7 mouse cellular contexts compared by ENCODE assay signal in the genomic region with DNA sequence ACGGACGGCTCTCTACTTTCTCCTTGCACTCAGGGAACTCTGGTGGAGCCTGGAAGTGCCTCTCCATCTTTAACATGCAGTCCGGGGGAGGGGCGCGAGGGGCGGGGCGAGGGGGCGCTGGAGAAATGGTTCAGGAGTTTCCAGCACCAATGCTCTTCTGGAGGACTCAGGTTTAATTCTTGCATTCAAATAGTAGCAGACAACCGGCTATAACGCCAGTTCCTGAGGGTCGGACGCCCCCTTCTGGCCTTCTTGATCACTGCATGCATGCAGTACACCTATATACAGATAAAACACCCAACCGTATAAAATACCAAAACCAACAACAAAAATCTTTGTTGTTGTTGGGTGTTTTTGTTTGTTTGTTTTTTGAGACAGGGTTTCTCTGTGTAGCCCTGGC. TPM values are rescaled to one million over a fixed set of nuclear protein-coding genes. Genes with fewer than 3 reads are reported as not detected.
DNase-seq lines count a peak whose midpoint lies in the region; ATAC-seq and TF ChIP-seq lines count a peak whose summit lies in the region.

No protein-coding gene starts in this region.

- H3K4me1 ChIP-seq in liver, embryonic 11.5 days (replicated peaks; ENCODE audit: control insufficient read depth, insufficient read depth, low read length) = no peaks in the 10 kb centered on the region
- H3K4me1 ChIP-seq in embryonic fibroblast, embryonic 13.5 days (ENCODE audit: control insufficient read depth, insufficient read depth, low read length) = peaks cover 5% of the 10 kb centered on the region; the same call in 1 of the 2 replicates

- H3K9me3 ChIP-seq in liver, embryonic 11.5 days (ENCODE audit: control insufficient read depth, low read length) = no peaks in the 10 kb centered on the region

- peak; percentile 26; the same call in 1 of the 2 replicates for TF ChIP-seq CTCF in embryonic fibroblast, embryonic 13.5 days (IDR thresholded peaks at IDR 0.05; ENCODE audit: borderline replicate concordance, insufficient read depth, low read length)

- peak; percentile 71 for DNase-seq in liver
- no peak for DNase-seq in liver, embryonic 11.5 days (ENCODE audit: low spot score)
- DNase-seq in ZHBTc4 (ENCODE audit: low read depth, low spot score) = peak; percentile 89
- DNase-seq in retina, embryonic 14.5 days (ENCODE audit: low spot score) = peak; percentile 58
- no peak for DNase-seq in cerebellum, adult 11 months

- ATAC-seq in liver, embryonic 11.5 days (replicated peaks; ENCODE audit: low FRiP score) = no peak
- ATAC-seq in inflammation-experienced regulatory T-cells, adult 6 months = no peak

- WGBS in liver, embryonic 11.5 days = 18% methylated on average over 13 of the region's 13 CpGs

- H3K27ac ChIP-seq in liver, embryonic 11.5 days (ENCODE audit: low read depth, low read length) = no peak overlapping the region
- no peak overlapping the region for H3K27ac ChIP-seq in embryonic fibroblast, embryonic 13.5 days (ENCODE audit: insufficient read depth, low read length)

- H3K36me3 ChIP-seq in liver, embryonic 11.5 days (ENCODE audit: control insufficient read depth, insufficient read depth, low read length) = no peaks in the 10 kb centered on the region

- no peak for TF ChIP-seq POLR2A in embryonic fibroblast, embryonic 13.5 days (IDR thresholded peaks at IDR 0.05; ENCODE audit: low read depth, low read length)

- no peak overlapping the region for H3K4me2 ChIP-seq in liver, embryonic 11.5 days

- H3K27me3 ChIP-seq in liver, embryonic 11.5 days (replicated peaks; ENCODE audit: control insufficient read depth, insufficient read depth, low read length) = no peaks in the 10 kb centered on the region; the same call in 1 of the 2 replicates

- no peak overlapping the region for H3K9ac ChIP-seq in liver, embryonic 11.5 days (ENCODE audit: low read depth, low read length)

- H3K4me3 ChIP-seq in liver, embryonic 11.5 days (ENCODE audit: low read depth, low read length) = no peak overlapping the region
- H3K4me3 ChIP-seq in embryonic fibroblast, embryonic 13.5 days (ENCODE audit: insufficient read depth, low read length) = no peak overlapping the region

RNA-seq across cellular contexts. Expression of gene Syngr1, which starts 25.7 kb away (rescaled TPM):
- polyA plus RNA-seq in liver, embryonic 11.5 days (2014; fragmentation: Nextera tagmentation; extraction: Ambion mirVana) = 32.2 and 38.6 TPM in 2 replicates
- polyA plus RNA-seq in embryonic fibroblast, embryonic 13.5 days (2011; ENCODE audit: insufficient read length, low read depth, missing spikeins) = 0.95 and 1.1 TPM in 2 replicates
- 1 to 10 TPM in 1 of 3 experiments, under 1 TPM in 1, not detected in 1; 0.77 to 1.7 TPM for polyA plus RNA-seq in inflammation-experienced regulatory T-cells, adult 6 months (2017; shearing (Covaris generic))

RNA-seq across cellular contexts. Expression of gene Rpl3, which starts 26.3 kb away (rescaled TPM):
- polyA plus RNA-seq in liver, embryonic 11.5 days (2014; fragmentation: Nextera tagmentation; extraction: Ambion mirVana) = 1,449 and 1,469 TPM in 2 replicates
- polyA plus RNA-seq in embryonic fibroblast, embryonic 13.5 days (2011; ENCODE audit: insufficient read length, low read depth, missing spikeins) = 1,636 and 1,653 TPM in 2 replicates
- polyA plus RNA-seq in inflammation-experienced regulatory T-cells, adult 6 months (2017; shearing (Covaris generic)) = 1,000 to 10,000 TPM; 2,844 to 4,969 (median 3,861) TPM

RNA-seq across cellular contexts. Expression of gene Pdgfb, which starts 50.6 kb away (rescaled TPM):
- polyA plus RNA-seq in liver, embryonic 11.5 days (2014; fragmentation: Nextera tagmentation; extraction: Ambion mirVana) = 2.4 and 2.7 TPM in 2 replicates
- 0.70 and 1.0 TPM in 2 replicates for polyA plus RNA-seq in embryonic fibroblast, embryonic 13.5 days (2011; ENCODE audit: insufficient read length, low read depth, missing spikeins)
- polyA plus RNA-seq in inflammation-experienced regulatory T-cells, adult 6 months (2017; shearing (Covaris generic)) = 1 to 10 TPM; 1.4 to 2.1 (median 2.1) TPM

Comparison
In these comparisons a context has a peak if more than half of its experiments do, and no peak if none do; other contexts are left out.
1. DNase-seq: peak in liver (single experiment), ZHBTc4 (single experiment) and retina, embryonic 14.5 days (single experiment); none in liver, embryonic 11.5 days (single experiment) and cerebellum, adult 11 months (single experiment).
2. RNA of gene Syngr1, which starts 25.7 kb away (polyA plus RNA-seq): 32.2 to 38.6 TPM in liver, embryonic 11.5 days; 0.95 to 1.1 TPM in embryonic fibroblast, embryonic 13.5 days and 0.77 to 1.7 TPM in inflammation-experienced regulatory T-cells, adult 6 months; every median in the first group is over 10 times any median in the second.